Mouse (Mus musculus): ENCODE results near the gene Cbs.

- TF ChIP-seq GATA1 (IDR thresholded peaks at IDR 0.05; ENCODE audit: borderline replicate concordance, low read length) (no peak), FLI1 (IDR thresholded peaks at IDR 0.05; ENCODE audit: low read length) (no peak)
Observed at GRCm38 (mm10) chr17:31677507-31677906, 40.5 kb upstream of the Cbs start, which contains the start of gene Cryaa.
